Mouse (Mus musculus) right cerebral cortex, postnatal 36 days (tissue): ENCODE results near the gene Gclm.
"Not testable (repeated sequence)": the region's sequence is repeated elsewhere in the genome, so short reads cannot be mapped to it uniquely, and the experiment has no call there.

Source experiments
- DNase-seq, 2 experiments: peaks; one replicate each; pipeline ENCODE4 v3.0.0; 2022; ENCODE audit warnings: low spot score in 2 of 2, mixed read lengths in 1 of 2

Gclm gene

DNA sequence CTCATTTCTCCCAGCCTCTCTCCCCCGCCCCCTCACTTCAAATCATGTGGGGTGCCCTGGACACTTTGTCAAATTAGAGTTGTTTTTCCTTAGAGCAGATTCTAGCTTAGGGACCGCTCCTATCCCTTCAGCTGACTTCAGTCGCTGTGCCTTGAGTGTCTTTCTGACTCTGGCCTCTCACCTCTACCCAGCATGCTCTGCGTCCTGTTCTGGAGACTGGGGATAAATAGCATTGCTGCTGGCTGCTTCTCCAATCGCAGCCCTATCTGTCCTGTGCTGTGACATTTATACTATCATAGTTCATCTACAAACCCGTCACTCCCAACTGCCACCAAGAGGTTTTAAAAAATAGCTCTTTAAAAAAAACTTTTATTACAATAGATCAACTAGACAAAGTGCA lies 2.5 kb upstream of the Gclm start:
- no peak for DNase-seq

- DNase-seq: no peak
Measured at GRCm38 (mm10) chr3:122243416-122244167, 1.8 kb upstream of the Gclm start.

- DNase-seq: no peak
Measured at GRCm38 (mm10) chr3:122244759-122245158, 598 bp upstream of the Gclm start.

- DNase-seq: peak; percentile 19 to 36
Measured at GRCm38 (mm10) chr3:122245878-122246332, 548 bp downstream of the Gclm start.

- DNase-seq: no peak
Measured at GRCm38 (mm10) chr3:122246406-122246805, 1.0 kb downstream of the Gclm start.

DNA sequence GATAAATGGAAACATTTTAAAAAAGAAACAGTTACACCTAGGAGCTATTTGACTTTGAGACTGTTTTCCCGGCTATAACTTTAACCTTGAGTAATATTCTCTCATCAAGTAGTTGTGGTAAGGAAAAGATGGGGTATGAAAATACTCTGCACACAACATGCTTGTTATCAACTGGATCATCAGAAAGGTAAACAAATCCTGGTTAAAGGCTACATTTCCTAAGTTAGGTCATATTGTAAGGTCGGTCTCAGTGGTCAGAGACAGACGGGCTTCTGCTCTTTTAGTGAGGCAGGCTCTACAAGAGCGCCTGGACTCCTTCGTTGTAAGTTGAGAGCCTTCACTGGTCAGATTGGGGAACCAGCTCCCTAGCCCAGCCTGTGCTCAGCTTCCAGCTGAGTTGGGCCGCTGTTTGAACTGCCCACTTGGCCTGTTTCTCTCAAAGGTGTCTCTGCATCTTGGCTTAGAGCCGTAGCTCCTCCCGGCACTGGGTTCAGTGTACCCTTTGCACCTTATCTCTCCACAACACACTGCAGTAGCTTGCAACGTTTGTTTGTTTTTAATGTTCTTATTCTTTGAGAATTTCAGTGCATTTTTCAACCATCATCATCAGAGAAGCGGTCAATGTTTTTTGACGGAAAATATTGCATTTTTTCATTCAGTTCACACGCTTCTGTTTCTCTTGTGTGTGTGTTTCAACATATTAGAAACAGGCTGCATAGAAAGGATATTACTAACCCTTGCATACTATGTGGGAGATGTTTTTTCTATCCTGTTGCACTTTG lies 1.8 kb downstream of the Gclm start:
- no peak for DNase-seq

GRCm38 (mm10) chr3:122247768-122248100 lies 2.4 kb downstream of the Gclm start:
- DNase-seq: no peak

- DNase-seq: no peak
Measured at GRCm38 (mm10) chr3:122252466-122253253, 7.3 kb downstream of the Gclm start.

GRCm38 (mm10) chr3:122254050-122254449 lies 8.7 kb downstream of the Gclm start:
- not testable (repeated sequence) for DNase-seq

DNA sequence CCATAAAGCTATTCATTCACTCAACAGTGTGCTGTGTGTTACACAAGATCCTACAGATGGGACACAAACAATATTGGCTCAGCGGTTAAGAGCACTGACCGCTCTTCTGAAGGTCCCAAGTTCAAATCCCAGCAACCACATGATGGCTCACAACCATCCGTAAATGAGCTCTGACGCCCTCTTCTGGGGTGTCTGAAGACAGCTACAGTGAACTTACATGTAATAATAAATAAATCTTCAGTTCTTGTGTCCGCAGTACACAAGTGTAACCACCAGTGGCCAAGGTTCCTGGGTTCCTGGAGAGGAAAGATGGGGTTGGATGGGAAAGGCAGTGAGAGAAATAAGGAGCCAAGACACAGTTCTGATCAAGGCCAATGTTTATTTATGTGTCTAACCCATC lies 24.6 kb downstream of the Gclm start:
- DNase-seq: no peak

GRCm38 (mm10) chr3:122272565-122272964 lies 27.2 kb downstream of the Gclm start:
- DNase-seq: not testable (repeated sequence)

GRCm38 (mm10) chr3:122273407-122274240 lies 28.3 kb downstream of the Gclm start:
- no peak for DNase-seq

DNA sequence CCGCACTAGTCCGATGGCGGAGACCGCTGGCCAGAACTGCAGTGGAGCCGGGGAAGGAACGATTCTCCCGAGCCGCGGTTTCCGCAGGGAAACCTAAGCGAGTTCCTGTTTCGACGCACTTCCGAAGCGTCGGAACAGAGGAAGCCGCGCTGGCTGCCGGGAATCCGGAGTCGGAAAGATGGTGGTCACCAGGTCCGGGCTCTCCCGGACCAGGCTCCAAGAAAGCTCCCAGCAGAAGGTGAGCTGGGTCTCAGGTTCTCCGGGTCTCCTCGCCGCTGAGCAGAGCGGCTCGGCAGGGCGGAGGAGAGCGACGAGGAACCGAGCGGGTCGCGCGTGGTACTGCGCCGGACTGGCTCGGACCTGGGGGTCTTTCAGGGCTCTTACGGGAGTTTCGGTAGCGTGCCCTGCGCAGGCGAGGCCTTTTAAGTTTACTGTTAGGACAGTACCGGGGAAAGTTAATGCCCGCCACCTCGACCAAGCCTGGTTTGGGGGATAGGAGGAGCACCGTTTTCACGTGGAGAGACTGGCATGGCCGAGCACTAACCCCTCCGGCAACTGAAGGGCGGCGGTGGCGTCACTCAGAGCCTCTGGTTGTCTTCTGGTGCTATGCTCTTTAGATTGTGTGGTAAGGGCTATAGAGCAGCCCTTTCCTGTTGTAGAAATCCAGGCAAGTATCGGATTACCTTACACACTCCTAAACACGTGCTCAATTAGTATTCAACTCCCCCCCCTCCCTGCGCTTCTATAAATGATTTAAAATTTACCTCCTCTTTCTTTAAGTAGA lies 29.1 kb downstream of the Gclm start, which contains the start of gene Dnttip2:
TSS of gene Dnttip2 (plus strand) at position 148 of the 784 bp plus-strand sequence.
- DNase-seq: peak; percentile 86 to 90

- no peak for DNase-seq
Measured at GRCm38 (mm10) chr3:122275111-122275510, 29.8 kb downstream of the Gclm start.

- DNase-seq: no peak
Measured at GRCm38 (mm10) chr3:122287195-122287594, 41.8 kb downstream of the Gclm start.

- DNase-seq: no peak
Measured at GRCm38 (mm10) chr3:122288613-122289195, 43.3 kb downstream of the Gclm start.

DNA sequence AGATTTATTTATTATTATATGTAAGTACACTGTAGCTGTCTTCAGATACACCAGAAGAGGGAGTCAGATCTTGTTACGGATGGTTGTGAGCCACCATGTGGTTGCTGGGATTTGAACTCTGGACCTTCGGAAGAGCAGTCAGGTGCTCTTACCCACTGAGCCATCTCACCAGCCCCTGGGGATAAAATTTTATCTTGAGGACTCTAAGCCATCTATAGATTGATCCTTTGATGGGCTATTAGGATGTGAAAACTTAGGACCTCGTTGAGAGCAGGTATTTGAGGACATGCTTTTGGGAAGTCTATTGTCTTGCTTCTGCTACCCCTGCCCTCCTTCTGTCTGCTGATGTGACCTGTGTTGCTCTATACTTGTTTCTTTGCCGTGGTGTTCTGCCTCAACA lies 44.0 kb downstream of the Gclm start:
- DNase-seq: not testable (repeated sequence)

DNA sequence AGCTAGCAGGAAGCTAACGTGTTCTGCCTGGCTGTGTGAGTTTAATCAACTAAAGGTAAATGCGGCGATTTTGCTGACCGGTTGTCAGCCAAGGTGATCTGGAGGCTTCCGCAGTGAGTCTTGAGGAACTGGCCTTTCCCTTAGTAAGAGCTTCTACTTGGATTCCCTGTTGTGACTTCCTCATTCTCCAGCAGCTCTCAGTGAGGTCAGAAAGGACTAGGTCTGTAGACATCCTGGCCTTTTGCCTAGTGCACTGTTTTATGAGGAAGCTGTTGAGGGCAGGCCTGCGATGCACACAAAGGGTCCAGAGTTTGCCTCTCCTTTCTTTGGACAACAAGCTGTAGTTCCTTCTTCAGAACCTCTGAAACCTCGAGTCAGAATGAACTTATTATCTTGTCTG lies 45.3 kb downstream of the Gclm start:
- no peak for DNase-seq

- no peak for DNase-seq
Measured at GRCm38 (mm10) chr3:122291828-122292227, 46.5 kb downstream of the Gclm start.
